Mouse (Mus musculus): ENCODE measurements around the gene Nxph3. TPM values are rescaled to one million over a fixed set of nuclear protein-coding genes. Genes with fewer than 3 reads are reported as not detected.

Gene Nxph3
- polyA plus RNA-seq, 1 experiment from 2014 or later: 2.0 TPM

- ATAC-seq (ENCODE audit: low FRiP score): no peak
- Histone ChIP-seq H3K27me3 (replicated peaks) (peaks cover 42% of the 10 kb centered on the region), H3K4me2 (no peak overlapping the region), H3K9ac (replicated peaks) (no peak overlapping the region), H3K36me3 (no peaks in the 10 kb centered on the region), H3K4me3 (replicated peaks) (no peak overlapping the region), H3K27ac (replicated peaks) (no peak overlapping the region), H3K4me1 (peaks cover 52% of the 10 kb centered on the region), H3K9me3 (replicated peaks) (no peaks in the 10 kb centered on the region)
- WGBS: 39% methylated on average over 6 of the region's 6 CpGs
These were observed 2.8 kb upstream of the Nxph3 start for GRCm38 (mm10) chr11:95517162-95517561.

- ATAC-seq (ENCODE audit: low FRiP score): no peak
- WGBS: 5% methylated on average over 5 of the region's 5 CpGs
- no peak overlapping the region for H3K9ac ChIP-seq (replicated peaks)
- H3K36me3 ChIP-seq: no peaks in the 10 kb centered on the region
- H3K4me1 ChIP-seq: peaks cover 48% of the 10 kb centered on the region
- H3K27ac ChIP-seq (replicated peaks): no peak overlapping the region
- peaks cover 48% of the 10 kb centered on the region for H3K27me3 ChIP-seq (replicated peaks)
- no peaks in the 10 kb centered on the region for H3K9me3 ChIP-seq (replicated peaks)
- H3K4me3 ChIP-seq (replicated peaks): no peak overlapping the region
- H3K4me2 ChIP-seq: no peak overlapping the region
These were observed 2.1 kb upstream of the Nxph3 start for GRCm38 (mm10) chr11:95516491-95516911.

- H3K9me3 ChIP-seq (replicated peaks): no peaks in the 10 kb centered on the region
- 36% methylated on average over 17 of the region's 17 CpGs for WGBS
- no peak overlapping the region for H3K9ac ChIP-seq (replicated peaks)
- no peak overlapping the region for H3K27ac ChIP-seq (replicated peaks)
- peaks cover 54% of the 10 kb centered on the region for H3K27me3 ChIP-seq (replicated peaks)
- no peaks in the 10 kb centered on the region for H3K36me3 ChIP-seq
- H3K4me2 ChIP-seq: peak overlapping the region; percentile 99; the same call in 1 of the 2 replicates
- peaks cover 42% of the 10 kb centered on the region for H3K4me1 ChIP-seq
- H3K4me3 ChIP-seq (replicated peaks): no peak overlapping the region
- no peak for ATAC-seq (ENCODE audit: low FRiP score)
These were observed 1.3 kb upstream of the Nxph3 start for GRCm38 (mm10) chr11:95515376-95516323.

- Histone ChIP-seq H3K4me2 (peak overlapping the region; percentile 99), H3K9ac (replicated peaks) (peak overlapping the region; percentile 67), H3K4me3 (replicated peaks) (peak overlapping the region; percentile 58), H3K9me3 (replicated peaks) (no peaks in the 10 kb centered on the region), H3K36me3 (no peaks in the 10 kb centered on the region), H3K4me1 (peaks cover 37% of the 10 kb centered on the region), H3K27ac (replicated peaks) (no peak overlapping the region), H3K27me3 (replicated peaks) (peaks cover 56% of the 10 kb centered on the region)
- WGBS: 1% methylated on average over 65 of the region's 66 CpGs
- peak; percentile 12; the same call in 1 of the 2 replicates for ATAC-seq (ENCODE audit: low FRiP score)
These were observed 691 bp downstream of the Nxph3 start for GRCm38 (mm10) chr11:95513461-95514297.

- Histone ChIP-seq H3K9me3 (replicated peaks) (no peaks in the 10 kb centered on the region), H3K4me1 (peaks cover 37% of the 10 kb centered on the region), H3K4me3 (replicated peaks) (no peak overlapping the region), H3K4me2 (peak overlapping the region; percentile 99; the same call in 1 of the 2 replicates), H3K9ac (replicated peaks) (no peak overlapping the region), H3K36me3 (no peaks in the 10 kb centered on the region), H3K27me3 (replicated peaks) (peaks cover 58% of the 10 kb centered on the region), H3K27ac (replicated peaks) (no peak overlapping the region)
- WGBS: 81% methylated on average over 6 of the region's 6 CpGs
- ATAC-seq (ENCODE audit: low FRiP score): no peak
These were observed 2.0 kb downstream of the Nxph3 start for GRCm38 (mm10) chr11:95512383-95512782.

GRCm38 (mm10) chr11:95511919-95512318 is 2.5 kb downstream of the Nxph3 start:
- Histone ChIP-seq H3K9me3 (replicated peaks) (no peaks in the 10 kb centered on the region), H3K4me2 (no peak overlapping the region), H3K36me3 (no peaks in the 10 kb centered on the region), H3K4me3 (replicated peaks) (no peak overlapping the region), H3K9ac (replicated peaks) (no peak overlapping the region), H3K27ac (replicated peaks) (no peak overlapping the region), H3K4me1 (peaks cover 37% of the 10 kb centered on the region), H3K27me3 (replicated peaks) (peaks cover 58% of the 10 kb centered on the region)
- WGBS: 90% methylated on average over 1 of the region's 1 CpGs
- no peak for ATAC-seq (ENCODE audit: low FRiP score)

GRCm38 (mm10) chr11:95510631-95511030 is 3.7 kb downstream of the Nxph3 start:
- no peak overlapping the region for H3K9ac ChIP-seq (replicated peaks)
- WGBS: 91% methylated on average over 12 of the region's 12 CpGs
- H3K27me3 ChIP-seq (replicated peaks): peaks cover 51% of the 10 kb centered on the region
- H3K4me3 ChIP-seq (replicated peaks): no peak overlapping the region
- no peak overlapping the region for H3K4me2 ChIP-seq
- peaks cover 27% of the 10 kb centered on the region for H3K4me1 ChIP-seq
- no peak overlapping the region for H3K27ac ChIP-seq (replicated peaks)
- ATAC-seq (ENCODE audit: low FRiP score): no peak
- H3K36me3 ChIP-seq: no peaks in the 10 kb centered on the region
- no peaks in the 10 kb centered on the region for H3K9me3 ChIP-seq (replicated peaks)

- peaks cover 37% of the 10 kb centered on the region for H3K27me3 ChIP-seq (replicated peaks)
- no peak overlapping the region for H3K4me2 ChIP-seq
- no peak overlapping the region for H3K27ac ChIP-seq (replicated peaks)
- ATAC-seq (ENCODE audit: low FRiP score): no peak
- no peak overlapping the region for H3K4me3 ChIP-seq (replicated peaks)
- H3K9me3 ChIP-seq (replicated peaks): no peaks in the 10 kb centered on the region
- H3K9ac ChIP-seq (replicated peaks): no peak overlapping the region
- H3K36me3 ChIP-seq: no peaks in the 10 kb centered on the region
- 79% methylated on average over 6 of the region's 6 CpGs for WGBS
- H3K4me1 ChIP-seq: peaks cover 13% of the 10 kb centered on the region
These were observed 5.1 kb downstream of the Nxph3 start for GRCm38 (mm10) chr11:95509126-95509717.

- H3K4me3 ChIP-seq (replicated peaks): no peak overlapping the region
- H3K9ac ChIP-seq (replicated peaks): no peak overlapping the region
- H3K36me3 ChIP-seq: no peaks in the 10 kb centered on the region
- no peak overlapping the region for H3K4me2 ChIP-seq
- WGBS: 62% methylated on average over 13 of the region's 13 CpGs
- no peak for ATAC-seq (ENCODE audit: low FRiP score)
- H3K9me3 ChIP-seq (replicated peaks): no peaks in the 10 kb centered on the region
- H3K27me3 ChIP-seq (replicated peaks): peaks cover 28% of the 10 kb centered on the region
- no peak overlapping the region for H3K27ac ChIP-seq (replicated peaks)
- H3K4me1 ChIP-seq: peaks cover 5% of the 10 kb centered on the region
These were observed 6.0 kb downstream of the Nxph3 start for GRCm38 (mm10) chr11:95508211-95508926.

- Histone ChIP-seq H3K9me3 (replicated peaks) (no peaks in the 10 kb centered on the region), H3K4me1 (no peaks in the 10 kb centered on the region; the same call in 1 of the 2 replicates), H3K27me3 (replicated peaks) (peaks cover 22% of the 10 kb centered on the region), H3K9ac (replicated peaks) (no peak overlapping the region), H3K4me2 (no peak overlapping the region), H3K27ac (replicated peaks) (no peak overlapping the region), H3K36me3 (no peaks in the 10 kb centered on the region), H3K4me3 (replicated peaks) (no peak overlapping the region)
- no peak for ATAC-seq (ENCODE audit: low FRiP score)
- 78% methylated on average over 5 of the region's 5 CpGs for WGBS
These were observed 6.6 kb downstream of the Nxph3 start for GRCm38 (mm10) chr11:95507785-95508184.

Measured in neural tube, embryonic 15.5 days (tissue).